Mouse (Mus musculus): ENCODE measurements around the gene Lhfpl5. TPM values are rescaled to one million over a fixed set of nuclear protein-coding genes. Genes with fewer than 3 reads are reported as not detected.

Lhfpl5 gene
- polyA plus RNA-seq, 1 experiment from 2014 or later, result 6.4 TPM

DNA sequence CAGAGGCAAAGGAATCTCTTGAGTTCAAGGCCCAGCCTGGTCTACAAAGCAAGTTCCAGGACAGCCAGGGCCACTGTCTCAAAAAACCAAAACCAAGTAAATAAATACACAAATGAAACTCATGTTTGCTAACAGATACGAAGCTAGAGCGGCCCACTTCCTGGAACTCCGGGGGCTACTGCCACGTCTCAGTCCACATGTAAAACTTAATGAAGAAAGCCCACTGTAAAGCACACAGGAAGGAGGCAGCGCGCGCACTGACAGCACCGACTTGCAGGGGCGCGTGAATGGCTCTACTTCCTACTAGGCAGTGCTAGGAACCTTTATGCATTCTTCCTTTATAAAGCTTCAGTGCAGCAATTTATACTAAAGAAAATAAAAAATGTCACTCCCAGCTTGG, 42.2 kb downstream of the Lhfpl5 start:
- WGBS, result 89% methylated on average over 10 of the region's 10 CpGs
- Histone ChIP-seq H3K9me3 (no peaks in the 10 kb centered on the region), H3K36me3 (peaks cover 24% of the 10 kb centered on the region), H3K4me2 (no peak overlapping the region), H3K4me3 (no peak overlapping the region), H3K27ac (no peak overlapping the region), H3K9ac (no peak overlapping the region), H3K27me3 (no peaks in the 10 kb centered on the region), H3K4me1 (replicated peaks) (peaks cover 42% of the 10 kb centered on the region)
- no peak for ATAC-seq (ENCODE audit: low FRiP score)

DNA sequence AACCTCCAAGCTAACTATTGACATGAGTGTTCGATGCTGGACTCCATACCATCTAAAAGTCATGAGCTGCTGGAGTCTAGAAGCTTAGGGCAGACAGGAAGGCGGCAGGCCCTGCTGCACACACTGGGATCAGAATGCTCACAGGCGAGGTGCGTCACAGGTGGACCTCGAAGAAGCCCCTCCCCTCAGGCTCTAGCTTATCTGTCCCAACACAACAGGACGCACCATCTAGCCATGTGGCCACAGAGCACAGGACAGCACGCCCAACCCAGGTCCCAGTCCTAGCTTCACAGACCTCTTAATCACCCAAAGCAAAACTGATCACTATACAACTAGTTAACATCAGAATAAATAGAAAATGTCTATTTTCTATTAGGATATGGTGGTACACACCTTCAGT, 42.7 kb downstream of the Lhfpl5 start:
- Histone ChIP-seq H3K9me3 (no peaks in the 10 kb centered on the region), H3K4me1 (replicated peaks) (peaks cover 42% of the 10 kb centered on the region), H3K9ac (no peak overlapping the region), H3K36me3 (peaks cover 24% of the 10 kb centered on the region), H3K4me2 (no peak overlapping the region), H3K27me3 (no peaks in the 10 kb centered on the region), H3K27ac (no peak overlapping the region), H3K4me3 (no peak overlapping the region)
- 87% methylated on average over 7 of the region's 7 CpGs for WGBS
- ATAC-seq (ENCODE audit: low FRiP score), result no peak

DNA sequence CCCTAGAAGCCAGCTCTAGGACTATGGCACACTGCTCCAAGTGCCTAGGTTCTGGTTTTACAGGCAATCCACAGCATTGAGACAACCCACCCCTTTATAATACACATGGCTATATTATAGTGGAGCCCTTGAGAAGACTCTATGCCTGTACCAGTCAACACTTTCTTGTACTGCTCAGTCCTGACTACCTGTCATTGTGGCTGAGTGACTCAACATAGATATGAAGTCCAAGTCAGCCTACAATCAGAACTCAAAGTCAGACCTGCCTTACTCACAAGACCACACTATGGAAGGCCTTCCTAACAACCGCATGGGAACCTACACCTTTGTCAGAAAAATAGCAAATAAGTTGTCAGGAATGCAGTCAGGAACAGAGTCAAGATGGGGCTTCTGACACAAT, 43.3 kb downstream of the Lhfpl5 start:
- no peak for ATAC-seq (ENCODE audit: low FRiP score)
- H3K4me2 ChIP-seq, result no peak overlapping the region
- no peaks in the 10 kb centered on the region for H3K27me3 ChIP-seq
- H3K4me1 ChIP-seq (replicated peaks), result peaks cover 42% of the 10 kb centered on the region
- no peak overlapping the region for H3K9ac ChIP-seq
- peaks cover 24% of the 10 kb centered on the region for H3K36me3 ChIP-seq
- H3K9me3 ChIP-seq, result no peaks in the 10 kb centered on the region
- 100% methylated on average over 1 of the region's 1 CpGs for WGBS
- no peak overlapping the region for H3K27ac ChIP-seq
- no peak overlapping the region for H3K4me3 ChIP-seq

DNA sequence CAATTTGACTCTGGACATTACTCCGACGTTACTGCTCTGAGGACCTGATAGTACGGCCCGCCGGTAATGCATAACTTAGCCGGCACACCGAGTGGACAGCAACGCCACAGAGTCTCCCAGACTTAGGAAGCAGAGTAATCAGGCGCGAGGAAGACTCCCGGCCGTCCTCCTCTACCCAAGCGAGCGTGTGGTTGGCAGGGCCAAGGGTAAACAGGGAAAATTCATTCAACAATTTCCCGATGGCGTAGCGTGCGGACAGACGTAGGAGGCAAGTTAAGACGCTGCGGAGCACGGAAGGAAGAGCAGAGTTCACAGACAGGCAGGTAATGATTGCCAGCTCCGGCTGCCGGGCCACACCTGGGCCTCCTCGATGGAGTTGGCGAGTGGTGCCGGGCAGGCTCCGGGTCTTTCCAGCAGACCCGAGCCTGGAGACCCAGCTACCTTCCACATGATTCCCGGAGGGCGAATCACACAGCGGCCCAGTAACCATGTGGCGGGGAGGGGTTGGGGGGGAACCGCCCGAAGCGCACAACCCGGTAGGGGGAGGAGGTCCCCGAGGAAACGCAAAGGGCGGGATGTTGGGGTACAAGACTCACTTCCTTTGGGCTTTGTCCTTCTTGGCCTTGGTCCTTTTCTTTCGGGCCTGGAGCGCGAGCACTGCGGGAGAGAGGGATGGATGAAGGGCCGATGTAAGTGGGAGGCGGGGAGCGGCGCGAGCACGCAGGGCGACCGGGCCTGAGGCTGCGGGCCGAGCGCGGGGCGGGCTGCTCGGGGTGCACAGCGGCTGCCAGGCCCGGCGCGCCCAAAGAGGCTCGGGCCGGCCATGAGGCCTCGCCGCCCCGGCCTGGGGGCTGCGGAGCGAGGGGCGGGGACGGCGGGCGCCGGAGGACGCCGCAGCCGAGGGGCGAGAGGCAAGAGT, 46.2 kb downstream of the Lhfpl5 start:
- Histone ChIP-seq H3K4me1 (replicated peaks) (peaks cover 40% of the 10 kb centered on the region), H3K36me3 (peaks cover 13% of the 10 kb centered on the region), H3K4me3 (peak overlapping the region; percentile 99), H3K9me3 (no peaks in the 10 kb centered on the region), H3K9ac (peak overlapping the region; percentile 96), H3K27me3 (no peaks in the 10 kb centered on the region), H3K27ac (peak overlapping the region; percentile 93), H3K4me2 (peak overlapping the region; percentile 81)
- WGBS, result under 1% methylated on average over 76 of the region's 78 CpGs
- ATAC-seq (ENCODE audit: low FRiP score), result peak; percentile 79

DNA sequence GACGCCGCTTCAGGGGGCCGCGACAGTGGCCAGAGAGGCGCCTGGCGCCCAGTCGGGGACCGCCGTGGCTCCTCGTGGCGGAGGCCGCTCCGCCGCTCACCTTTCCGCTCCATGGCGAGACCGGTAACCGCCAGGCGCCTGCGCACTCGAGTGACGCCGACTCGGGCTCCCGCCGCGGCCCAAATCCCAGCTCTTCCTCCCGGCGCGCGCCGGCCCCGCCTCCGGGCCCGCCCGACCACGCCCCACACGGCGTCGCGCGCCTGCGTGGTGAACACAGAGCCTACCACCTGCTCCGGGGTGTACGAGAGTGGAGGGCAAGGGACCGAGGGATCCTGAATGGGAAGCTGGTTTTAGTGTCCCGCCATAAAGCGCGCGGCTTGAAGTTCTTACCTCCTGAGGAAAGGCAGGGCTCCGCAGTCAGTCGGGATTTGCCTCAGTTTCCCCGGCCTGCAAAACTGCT, 46.9 kb downstream of the Lhfpl5 start, which contains the start of gene Srpk1:
Gene Srpk1 (minus strand): TSS at position 410 of the 460 bp plus-strand sequence.
- peak; percentile 96 for ATAC-seq (ENCODE audit: low FRiP score)
- H3K27me3 ChIP-seq, result no peaks in the 10 kb centered on the region
- peaks cover 38% of the 10 kb centered on the region for H3K4me1 ChIP-seq (replicated peaks)
- peaks cover 13% of the 10 kb centered on the region for H3K36me3 ChIP-seq
- H3K27ac ChIP-seq, result peak within 1 kb of the TSS; percentile 93
- no peaks in the 10 kb centered on the region for H3K9me3 ChIP-seq
- peak within 1 kb of the TSS; percentile 96 for H3K9ac ChIP-seq
- peak within 1 kb of the TSS; percentile 81 for H3K4me2 ChIP-seq
- WGBS, result under 1% methylated on average over 39 of the region's 53 CpGs
- H3K4me3 ChIP-seq, result peak within 1 kb of the TSS; percentile 99

DNA sequence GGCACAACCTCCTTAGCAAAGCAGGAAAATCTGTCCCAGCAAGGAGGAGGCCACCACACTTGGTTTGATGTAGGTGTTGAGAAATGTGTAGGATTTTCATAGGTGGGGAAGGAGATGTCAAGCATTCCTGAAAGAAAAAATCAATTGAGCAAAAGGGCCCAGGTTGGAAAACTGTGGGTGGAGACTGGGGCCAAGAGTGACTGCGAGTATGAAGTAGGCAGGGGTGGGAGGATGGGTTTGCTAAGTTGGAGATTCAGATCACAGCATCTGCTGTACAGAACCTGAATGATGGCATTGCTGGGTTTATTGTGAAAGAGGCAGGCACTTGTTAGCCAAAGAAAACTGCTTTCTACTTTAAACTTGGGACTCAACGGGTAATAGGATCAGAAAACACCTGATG, 49.4 kb downstream of the Lhfpl5 start:
- H3K27me3 ChIP-seq, result no peaks in the 10 kb centered on the region
- H3K27ac ChIP-seq, result no peak overlapping the region
- no peak overlapping the region for H3K9ac ChIP-seq
- H3K4me2 ChIP-seq, result no peak overlapping the region
- 88% methylated on average over 2 of the region's 2 CpGs for WGBS
- H3K9me3 ChIP-seq, result no peaks in the 10 kb centered on the region
- H3K4me1 ChIP-seq (replicated peaks), result peaks cover 23% of the 10 kb centered on the region
- no peak overlapping the region for H3K4me3 ChIP-seq
- no peak for ATAC-seq (ENCODE audit: low FRiP score)
- peaks cover 5% of the 10 kb centered on the region for H3K36me3 ChIP-seq

DNA sequence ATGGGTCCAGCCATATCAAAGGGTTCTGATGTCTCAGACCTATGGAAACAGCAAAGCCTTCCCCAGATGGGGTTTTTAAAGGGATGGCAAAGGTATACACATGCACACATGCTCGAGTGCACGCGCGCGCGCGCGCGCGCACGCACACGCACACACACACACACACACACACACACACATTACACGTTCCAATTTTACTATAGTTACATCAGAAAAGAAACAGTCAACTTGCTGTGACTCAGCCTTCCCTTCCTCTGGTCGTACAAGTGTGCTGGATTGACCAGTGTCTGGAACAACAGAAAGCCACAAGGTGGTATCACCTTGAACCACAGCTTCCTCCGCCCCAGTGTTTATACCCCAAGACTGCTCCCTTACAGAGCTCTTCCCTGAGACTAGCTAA, 49.9 kb downstream of the Lhfpl5 start:
- H3K4me2 ChIP-seq, result no peak overlapping the region
- no peak overlapping the region for H3K27ac ChIP-seq
- H3K4me3 ChIP-seq, result no peak overlapping the region
- no peak for ATAC-seq (ENCODE audit: low FRiP score)
- H3K9ac ChIP-seq, result no peak overlapping the region
- H3K36me3 ChIP-seq, result no peaks in the 10 kb centered on the region; the same call in 1 of the 2 replicates
- 93% methylated on average over 15 of the region's 15 CpGs for WGBS
- no peaks in the 10 kb centered on the region for H3K27me3 ChIP-seq
- no peaks in the 10 kb centered on the region for H3K9me3 ChIP-seq
- peaks cover 18% of the 10 kb centered on the region for H3K4me1 ChIP-seq (replicated peaks)

DNA sequence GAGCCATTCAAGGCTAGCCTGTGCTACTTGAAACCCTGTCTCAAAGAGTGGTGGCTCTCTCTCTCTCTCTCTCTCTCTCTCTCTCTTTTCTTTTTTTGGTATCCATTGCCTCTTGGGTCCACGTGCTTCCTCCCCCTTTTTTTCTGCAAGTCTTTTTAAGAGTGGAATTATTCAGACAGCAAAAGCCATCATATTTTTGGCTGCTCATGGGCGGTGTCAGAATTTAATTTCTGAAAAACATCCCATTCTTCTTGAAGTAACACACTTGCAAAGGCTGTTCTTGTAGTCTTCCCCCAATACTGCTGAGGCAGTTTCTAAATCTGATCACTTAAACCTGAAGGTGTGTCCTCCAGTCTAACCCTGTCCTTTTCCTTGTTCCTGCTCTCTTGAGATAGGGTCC, 51.5 kb downstream of the Lhfpl5 start:
- no peaks in the 10 kb centered on the region for H3K36me3 ChIP-seq
- H3K4me1 ChIP-seq (replicated peaks), result 0 out of 2 replicates have a peak, but pooled peaks cover 6% of the 10 kb centered on the region
- no peak overlapping the region for H3K4me3 ChIP-seq
- H3K9me3 ChIP-seq, result no peaks in the 10 kb centered on the region
- WGBS, result 84% methylated on average over 2 of the region's 2 CpGs
- H3K4me2 ChIP-seq, result no peak overlapping the region
- no peaks in the 10 kb centered on the region for H3K27me3 ChIP-seq
- no peak overlapping the region for H3K9ac ChIP-seq
- H3K27ac ChIP-seq, result no peak overlapping the region
- ATAC-seq (ENCODE audit: low FRiP score), result no peak

DNA sequence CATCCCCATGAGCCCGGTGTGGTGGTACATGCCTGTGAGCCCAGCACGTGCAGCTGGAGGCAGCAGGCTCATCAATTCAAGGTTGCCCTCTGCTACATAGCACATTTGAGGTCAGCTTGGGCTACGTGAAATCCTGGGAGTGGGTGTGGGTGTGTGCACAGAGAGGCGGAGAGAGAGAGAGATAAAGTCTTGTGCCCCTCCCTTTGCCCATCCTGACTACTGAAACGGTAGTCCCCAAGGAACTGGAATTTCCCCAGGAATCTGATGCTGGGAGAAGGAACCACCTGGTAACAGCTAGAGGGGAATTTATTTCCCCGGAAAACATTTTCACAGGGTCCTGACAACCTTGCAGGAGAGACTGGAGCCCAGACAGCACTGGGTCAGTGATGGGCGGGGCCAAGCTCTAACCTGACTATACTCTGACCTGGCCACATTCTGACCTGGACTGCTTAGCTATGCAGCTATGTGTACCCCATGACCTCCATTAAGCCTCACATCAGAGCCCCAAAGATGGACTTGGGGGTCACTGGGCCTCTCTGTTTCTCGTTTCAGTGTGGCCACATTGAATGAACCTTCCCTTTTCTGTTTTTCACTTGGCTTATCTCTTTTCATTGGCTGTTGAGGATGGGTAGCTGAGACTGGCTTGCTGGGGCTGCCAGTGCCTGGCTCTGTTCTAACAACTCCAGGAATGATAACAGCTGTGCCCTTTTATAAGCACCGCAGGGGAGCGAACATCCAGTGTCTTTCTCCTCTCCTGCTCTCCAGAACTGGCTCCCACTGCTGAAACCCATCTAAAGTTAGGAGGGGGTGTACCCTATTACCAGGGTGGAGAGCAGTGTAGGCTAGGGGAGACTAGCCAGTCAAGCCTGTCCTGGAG, 53.0 kb downstream of the Lhfpl5 start:
- Histone ChIP-seq H3K27me3 (no peaks in the 10 kb centered on the region), H3K4me3 (no peak overlapping the region), H3K27ac (no peak overlapping the region), H3K9ac (no peak overlapping the region), H3K4me1 (replicated peaks) (0 out of 2 replicates have a peak, but pooled peaks cover 6% of the 10 kb centered on the region), H3K4me2 (no peak overlapping the region), H3K9me3 (no peaks in the 10 kb centered on the region), H3K36me3 (no peaks in the 10 kb centered on the region)
- 62% methylated on average over 10 of the region's 10 CpGs for WGBS
- no peak for ATAC-seq (ENCODE audit: low FRiP score)

DNA sequence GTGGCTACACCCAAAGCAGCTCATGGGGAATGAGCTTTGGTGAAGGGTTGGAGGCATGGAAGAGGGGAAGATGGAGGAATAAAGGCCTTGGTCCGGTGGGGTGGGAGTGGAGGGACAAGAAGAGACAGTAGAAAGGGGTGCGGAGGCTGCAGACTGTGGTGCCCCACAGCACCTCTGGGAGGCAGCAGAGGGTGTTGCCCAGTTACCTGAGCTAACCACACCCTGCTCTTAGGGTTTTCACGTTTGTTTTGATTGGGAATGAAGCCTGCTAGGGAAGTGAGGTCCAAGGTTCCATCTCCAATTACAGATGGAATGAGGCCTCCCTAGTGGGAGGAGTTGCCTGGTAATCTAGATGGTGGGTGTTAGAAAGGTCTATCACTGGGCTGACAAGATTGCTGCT, 53.7 kb downstream of the Lhfpl5 start:
- Histone ChIP-seq H3K4me2 (no peak overlapping the region), H3K36me3 (no peaks in the 10 kb centered on the region), H3K4me1 (replicated peaks) (0 out of 2 replicates have a peak, but pooled peaks cover 6% of the 10 kb centered on the region), H3K27ac (no peak overlapping the region), H3K9me3 (no peaks in the 10 kb centered on the region), H3K27me3 (no peaks in the 10 kb centered on the region), H3K4me3 (no peak overlapping the region), H3K9ac (no peak overlapping the region)
- 46% methylated on average over 3 of the region's 3 CpGs for WGBS
- no peak for ATAC-seq (ENCODE audit: low FRiP score)
